Mouse (Mus musculus) forebrain, embryonic 15.5 days (tissue): ENCODE measurements around the gene Lysmd1. TPM values are rescaled to one million over a fixed set of nuclear protein-coding genes. Genes with fewer than 3 reads are reported as not detected.

Source experiments
- ATAC-seq: fragments of 200-750 bp; cut with Nextera tagmentation; replicated peaks from 2 replicates; pipeline ENCODE4 v1.8.0; 2017; ENCODE audit warnings: mild to moderate bottlenecking, moderate TSS enrichment, moderate library complexity
- H3K27ac ChIP-seq: fragments of 300-500 bp; sonication (generic); replicated peaks from 2 replicates; pipeline ENCODE4 v1.5.1; 2015; ENCODE audit warnings: mild to moderate bottlenecking, inconsistent platforms
- H3K27me3 ChIP-seq: fragments of 300-500 bp; sonication (generic); 2 replicates; pipeline ENCODE4 v1.6.1; 2015; ENCODE audit warnings: inconsistent platforms
- H3K36me3 ChIP-seq: fragments of 300-500 bp; sonication (generic); 2 replicates; pipeline ENCODE4 v1.6.1; 2015; ENCODE audit warnings: mild to moderate bottlenecking, inconsistent platforms
- H3K4me1 ChIP-seq: fragments of 300-500 bp; sonication (generic); 2 replicates; pipeline ENCODE4 v1.6.1; 2015; ENCODE audit warnings: inconsistent platforms
- H3K4me2 ChIP-seq: fragments of 300-500 bp; sonication (generic); replicated peaks from 2 replicates; pipeline ENCODE4 v1.6.1; 2015; ENCODE audit warnings: mild to moderate bottlenecking, inconsistent platforms
- H3K4me3 ChIP-seq: fragments of 300-500 bp; sonication (generic); 2 replicates; pipeline ENCODE4 v1.5.1; 2015; ENCODE audit warnings: mild to moderate bottlenecking, inconsistent platforms
- H3K9ac ChIP-seq: fragments of 300-500 bp; sonication (generic); replicated peaks from 2 replicates; pipeline ENCODE4 v1.6.1; 2015; ENCODE audit warnings: mild to moderate bottlenecking, inconsistent platforms
- H3K9me3 ChIP-seq: fragments of 300-500 bp; sonication (generic); 2 replicates; pipeline ENCODE4 v1.6.1; 2016; ENCODE audit warnings: inconsistent platforms
- WGBS: fragments of 180-500 bp; shearing (Covaris S2); methylation state at CpG from one replicate; pipeline ENCODE4 v1.1.7; 2015; ENCODE audit warnings: mixed read lengths; 5-methylcytosine and 5-hydroxymethylcytosine counted together
- polyA plus RNA-seq: library from polyadenylated mRNA; unstranded; fragments of >200 nt; fragmentation: Nextera tagmentation; extraction: Ambion mirVana; gene quantifications from 2 replicates; pipeline ENCODE4 v1.2.1, GENCODE M21; 2015

The Lysmd1 gene
- polyA plus RNA-seq, 1 experiment from 2014 or later: 42.2 TPM

- peaks cover 27% of the 10 kb centered on the region for H3K36me3 ChIP-seq
- H3K4me2 ChIP-seq: peak overlapping the region; percentile 75
- no peak for ATAC-seq
- H3K27ac ChIP-seq: peak overlapping the region; percentile 83
- 11% methylated on average over 2 of the region's 2 CpGs for WGBS
- no peaks in the 10 kb centered on the region for H3K9me3 ChIP-seq
- peak overlapping the region; percentile 84 for H3K9ac ChIP-seq
- no peaks in the 10 kb centered on the region for H3K27me3 ChIP-seq
- H3K4me1 ChIP-seq: peaks cover 36% of the 10 kb centered on the region
- H3K4me3 ChIP-seq: peak overlapping the region; percentile 67
Observed at GRCm38 (mm10) chr3:95162345-95162628, 28.4 kb downstream of the Lysmd1 start.

- H3K9ac ChIP-seq: no peak overlapping the region
- no peaks in the 10 kb centered on the region for H3K9me3 ChIP-seq
- peaks cover 36% of the 10 kb centered on the region for H3K4me1 ChIP-seq
- H3K4me2 ChIP-seq: peak overlapping the region; percentile 75
- 59% methylated on average over 11 of the region's 11 CpGs for WGBS
- H3K27me3 ChIP-seq: no peaks in the 10 kb centered on the region
- peak overlapping the region; percentile 67; the same call in 1 of the 2 replicates for H3K4me3 ChIP-seq
- no peak for ATAC-seq
- H3K36me3 ChIP-seq: peaks cover 41% of the 10 kb centered on the region
- H3K27ac ChIP-seq: no peak overlapping the region
Observed at GRCm38 (mm10) chr3:95163419-95164255, 29.7 kb downstream of the Lysmd1 start.

GRCm38 (mm10) chr3:95164256-95164550 is 30.3 kb downstream of the Lysmd1 start:
- Histone ChIP-seq H3K36me3 (peaks cover 46% of the 10 kb centered on the region), H3K4me1 (peaks cover 36% of the 10 kb centered on the region), H3K27ac (no peak overlapping the region), H3K4me3 (no peak overlapping the region), H3K27me3 (peaks cover 3% of the 10 kb centered on the region; the same call in 1 of the 2 replicates), H3K9ac (no peak overlapping the region), H3K4me2 (no peak overlapping the region), H3K9me3 (no peaks in the 10 kb centered on the region)
- WGBS: 68% methylated on average over 5 of the region's 5 CpGs
- ATAC-seq: no peak

- no peak for ATAC-seq
- Histone ChIP-seq H3K9ac (no peak overlapping the region), H3K27me3 (peaks cover 8% of the 10 kb centered on the region), H3K4me3 (no peak overlapping the region), H3K27ac (no peak overlapping the region), H3K4me1 (peaks cover 30% of the 10 kb centered on the region), H3K9me3 (no peaks in the 10 kb centered on the region), H3K36me3 (peaks cover 53% of the 10 kb centered on the region), H3K4me2 (no peak overlapping the region)
- WGBS: 91% methylated on average over 5 of the region's 5 CpGs
Observed at GRCm38 (mm10) chr3:95164840-95165239, 31.0 kb downstream of the Lysmd1 start.

- ATAC-seq: no peak
- H3K36me3 ChIP-seq: peaks cover 83% of the 10 kb centered on the region
- H3K9ac ChIP-seq: no peak overlapping the region
- peaks cover 43% of the 10 kb centered on the region for H3K27me3 ChIP-seq
- H3K4me1 ChIP-seq: peaks cover 15% of the 10 kb centered on the region
- H3K9me3 ChIP-seq: no peaks in the 10 kb centered on the region
- H3K4me2 ChIP-seq: no peak overlapping the region
- no peak overlapping the region for H3K4me3 ChIP-seq
- WGBS: 90% methylated on average over 10 of the region's 10 CpGs
- no peak overlapping the region for H3K27ac ChIP-seq
Observed at GRCm38 (mm10) chr3:95169996-95170395, 36.1 kb downstream of the Lysmd1 start.

- no peak overlapping the region for H3K9ac ChIP-seq
- ATAC-seq: no peak
- peaks cover 43% of the 10 kb centered on the region for H3K27me3 ChIP-seq
- H3K4me2 ChIP-seq: no peak overlapping the region
- H3K9me3 ChIP-seq: no peaks in the 10 kb centered on the region
- no peak overlapping the region for H3K4me3 ChIP-seq
- H3K36me3 ChIP-seq: peaks cover 74% of the 10 kb centered on the region
- peaks cover 15% of the 10 kb centered on the region for H3K4me1 ChIP-seq
- 85% methylated on average over 6 of the region's 6 CpGs for WGBS
- H3K27ac ChIP-seq: no peak overlapping the region
Observed at GRCm38 (mm10) chr3:95171105-95171504, 37.2 kb downstream of the Lysmd1 start.

- H3K9me3 ChIP-seq: no peaks in the 10 kb centered on the region
- WGBS: 14% methylated on average over 72 of the region's 84 CpGs
- peaks cover 15% of the 10 kb centered on the region for H3K4me1 ChIP-seq
- H3K4me2 ChIP-seq: no peak overlapping the region
- no peak overlapping the region for H3K9ac ChIP-seq
- ATAC-seq: no peak
- H3K27ac ChIP-seq: no peak overlapping the region
- peak overlapping the region; percentile 18; the same call in 1 of the 2 replicates for H3K4me3 ChIP-seq
- peaks cover 59% of the 10 kb centered on the region for H3K36me3 ChIP-seq
- peaks cover 43% of the 10 kb centered on the region for H3K27me3 ChIP-seq
Observed at GRCm38 (mm10) chr3:95172526-95173255, 38.8 kb downstream of the Lysmd1 start.

- Histone ChIP-seq H3K27ac (no peak overlapping the region; the same call in 1 of the 2 replicates), H3K9ac (peak overlapping the region; percentile 33; the same call in 1 of the 2 replicates), H3K4me2 (peak overlapping the region; percentile 35), H3K27me3 (peaks cover 43% of the 10 kb centered on the region), H3K4me1 (peaks cover 15% of the 10 kb centered on the region), H3K4me3 (peak overlapping the region; percentile 18; the same call in 1 of the 2 replicates), H3K36me3 (peaks cover 52% of the 10 kb centered on the region), H3K9me3 (no peaks in the 10 kb centered on the region)
- 0 out of 2 replicates have a peak, but pooled peaks have one; percentile 20 for ATAC-seq
- 4% methylated on average over 58 of the region's 58 CpGs for WGBS
Observed at GRCm38 (mm10) chr3:95173256-95173949, 39.5 kb downstream of the Lysmd1 start.

- Histone ChIP-seq H3K4me2 (peak overlapping the region; percentile 35; the same call in 1 of the 2 replicates), H3K9me3 (no peaks in the 10 kb centered on the region), H3K27ac (no peak overlapping the region; the same call in 1 of the 2 replicates), H3K27me3 (peaks cover 40% of the 10 kb centered on the region), H3K4me1 (peaks cover 15% of the 10 kb centered on the region), H3K9ac (peak overlapping the region; percentile 33; the same call in 1 of the 2 replicates), H3K36me3 (peaks cover 45% of the 10 kb centered on the region), H3K4me3 (no peak overlapping the region)
- WGBS: 4% methylated on average over 16 of the region's 16 CpGs
- ATAC-seq: peak; percentile 39; the same call in 1 of the 2 replicates
Observed at GRCm38 (mm10) chr3:95174011-95174592, 40.2 kb downstream of the Lysmd1 start.

- Histone ChIP-seq H3K4me1 (peaks cover 15% of the 10 kb centered on the region), H3K4me2 (no peak overlapping the region), H3K9me3 (no peaks in the 10 kb centered on the region), H3K9ac (no peak overlapping the region), H3K27ac (no peak overlapping the region), H3K36me3 (peaks cover 22% of the 10 kb centered on the region), H3K4me3 (no peak overlapping the region), H3K27me3 (peaks cover 18% of the 10 kb centered on the region)
- no peak for ATAC-seq
- WGBS: 53% methylated on average over 3 of the region's 3 CpGs
Observed at GRCm38 (mm10) chr3:95176500-95176899, 42.6 kb downstream of the Lysmd1 start.

- Histone ChIP-seq H3K27me3 (peaks cover 7% of the 10 kb centered on the region), H3K36me3 (peaks cover 11% of the 10 kb centered on the region), H3K4me2 (no peak overlapping the region), H3K4me1 (peaks cover 12% of the 10 kb centered on the region), H3K27ac (no peak overlapping the region), H3K9me3 (no peaks in the 10 kb centered on the region), H3K4me3 (no peak overlapping the region), H3K9ac (no peak overlapping the region)
- no peak for ATAC-seq
- 83% methylated on average over 6 of the region's 6 CpGs for WGBS
Observed at GRCm38 (mm10) chr3:95177583-95177982, 43.7 kb downstream of the Lysmd1 start.
